Mouse (Mus musculus): ENCODE results near the gene Fam171a1.

DNA sequence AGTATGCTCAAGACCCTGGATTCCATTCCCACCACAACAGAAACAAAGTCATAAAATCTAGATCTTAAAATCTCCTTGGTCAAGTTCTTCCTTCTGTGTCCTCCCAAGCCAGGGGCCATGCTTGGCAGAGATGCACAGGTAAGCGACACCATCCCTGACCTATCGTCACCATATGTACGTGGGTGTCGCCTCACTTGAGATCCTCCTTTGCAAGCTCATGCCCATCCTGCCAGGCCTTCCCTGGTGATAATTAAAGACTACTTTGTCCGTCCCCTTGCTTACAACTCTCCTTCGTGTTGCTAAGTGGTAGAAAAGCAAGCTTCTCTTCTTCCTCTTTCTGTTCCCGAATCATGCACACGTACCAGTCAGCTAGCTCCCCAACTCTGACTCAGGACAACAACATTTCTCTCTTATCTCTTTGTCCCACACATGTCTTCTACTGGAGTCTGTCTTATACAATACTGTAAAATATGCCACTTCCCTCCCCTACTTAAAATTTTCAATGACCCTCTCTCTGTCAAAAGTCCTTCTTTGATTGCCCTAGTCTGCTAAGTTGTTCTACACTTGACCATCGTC lies 49.6 kb downstream of the Fam171a1 start:
- TF ChIP-seq CTCF (IDR thresholded peaks at IDR 0.05; ENCODE audit: low read depth) (no peak), EP300 (IDR thresholded peaks at IDR 0.05; ENCODE audit: low read depth) (no peak)

All from liver, embryonic 14.5 days (tissue).